Comparison of ENCODE assay signal across 8 mouse cellular contexts in genomic region chr10:61697028-61697427, GRCm38 (mm10). TPM values are rescaled to one million over a fixed set of nuclear protein-coding genes. Genes with fewer than 3 reads are reported as not detected.
DNase-seq lines count a peak whose midpoint lies in the region; ATAC-seq and TF ChIP-seq lines count a peak whose summit lies in the region.

No protein-coding gene starts in this region.

- no peak for ATAC-seq in cerebellum, adult (ENCODE audit: insufficient number of reproducible peaks, low FRiP score, low TSS enrichment)
- no peak for ATAC-seq in intestine, embryonic 14.5 days (replicated peaks; ENCODE audit: low FRiP score, low TSS enrichment, low read depth)
- no peak for ATAC-seq in liver, embryonic 16.5 days (ENCODE audit: low read depth)

- peak overlapping the region; percentile 73; the same call in 1 of the 2 replicates for H3K9ac ChIP-seq in intestine, embryonic 14.5 days (ENCODE audit: low read length)
- peak overlapping the region; percentile 75; the same call in 1 of the 2 replicates for H3K9ac ChIP-seq in liver, embryonic 16.5 days (ENCODE audit: low read depth, low read length)

- no peaks in the 10 kb centered on the region for H3K27me3 ChIP-seq in intestine, embryonic 14.5 days (replicated peaks; ENCODE audit: control insufficient read depth, insufficient read depth, low read length)
- no peaks in the 10 kb centered on the region for H3K27me3 ChIP-seq in liver, embryonic 16.5 days (ENCODE audit: control insufficient read depth, insufficient read depth, low read depth, low read length)

- peak overlapping the region; percentile 85 for H3K4me3 ChIP-seq in bone marrow macrophage, adult 2 months (ENCODE audit: insufficient read depth, low read length)
- H3K4me3 ChIP-seq in intestine, embryonic 14.5 days (ENCODE audit: low read depth, low read length): peak overlapping the region; percentile 96
- peak overlapping the region; percentile 85 for H3K4me3 ChIP-seq in liver, embryonic 16.5 days (ENCODE audit: low read depth, low read length)

- peak; percentile 18 to 28 for DNase-seq in cerebellum, adult 18-20 months
- DNase-seq in intestine, embryonic 14.5 days (ENCODE audit: low spot score): no peak
- DNase-seq in urinary bladder, postnatal 4 days (ENCODE audit: low spot score in 2 of 2): no peak
- DNase-seq in gastrocnemius, postnatal 4 days (ENCODE audit: low spot score in 2 of 2): no peak
- no peak for DNase-seq in spleen, postnatal 10 days (ENCODE audit: low spot score in 2 of 2)

- WGBS in intestine, embryonic 14.5 days: 88% methylated on average over 2 of the region's 2 CpGs
- 61% methylated on average over 2 of the region's 2 CpGs for WGBS in liver, embryonic 16.5 days (ENCODE audit: insufficient replicate concordance)

- H3K4me2 ChIP-seq in intestine, embryonic 14.5 days (ENCODE audit: low read length): peak overlapping the region; percentile 100
- H3K4me2 ChIP-seq in liver, embryonic 16.5 days (ENCODE audit: low read depth, low read length): peak overlapping the region; percentile 98

- no peak for TF ChIP-seq POLR2A in bone marrow macrophage, adult 2 months (IDR thresholded peaks at IDR 0.05; ENCODE audit: borderline replicate concordance, low read depth, low read length)

- no peak overlapping the region for H3K27ac ChIP-seq in bone marrow macrophage, adult 2 months (ENCODE audit: insufficient read depth, low read depth, low read length)
- no peak overlapping the region for H3K27ac ChIP-seq in intestine, embryonic 14.5 days (ENCODE audit: low read depth)
- H3K27ac ChIP-seq in liver, embryonic 16.5 days (ENCODE audit: low read length): 0 out of 2 replicates have a peak overlapping the region, but pooled peaks have one; percentile 29

- TF ChIP-seq CTCF in bone marrow macrophage, adult 2 months (IDR thresholded peaks at IDR 0.05; ENCODE audit: low read depth, low read length): no peak

- peaks cover 11% of the 10 kb centered on the region for H3K4me1 ChIP-seq in bone marrow macrophage, adult 2 months (ENCODE audit: control insufficient read depth, insufficient read depth, low read length)
- H3K4me1 ChIP-seq in intestine, embryonic 14.5 days (replicated peaks; ENCODE audit: control insufficient read depth, insufficient read depth, low read length): peaks cover 13% of the 10 kb centered on the region
- peaks cover 17% of the 10 kb centered on the region for H3K4me1 ChIP-seq in liver, embryonic 16.5 days (ENCODE audit: control insufficient read depth, low read depth, low read length)

- peaks cover 33% of the 10 kb centered on the region for H3K36me3 ChIP-seq in intestine, embryonic 14.5 days (ENCODE audit: control insufficient read depth, insufficient read depth, low read length)
- H3K36me3 ChIP-seq in liver, embryonic 16.5 days (ENCODE audit: control insufficient read depth, insufficient read depth): peaks cover 4% of the 10 kb centered on the region

- no peaks in the 10 kb centered on the region for H3K9me3 ChIP-seq in intestine, embryonic 14.5 days (ENCODE audit: control insufficient read depth, low read length)
- no peaks in the 10 kb centered on the region for H3K9me3 ChIP-seq in liver, embryonic 16.5 days (replicated peaks; ENCODE audit: control insufficient read depth, low read length)

RNA-seq across cellular contexts. Expression of gene Tysnd1, which starts 1.7 kb away (rescaled TPM):
- polyA plus RNA-seq in bone marrow macrophage, adult 2 months (2012; ENCODE audit: insufficient read depth, insufficient read length, missing spikeins): 15.5 and 15.6 TPM in 2 replicates
- 32.8 and 40.6 TPM in 2 replicates for polyA plus RNA-seq in intestine, embryonic 14.5 days (2014; fragmentation: Nextera tagmentation; extraction: Ambion mirVana)
- 10.7 and 12.8 TPM in 2 replicates for polyA plus RNA-seq in liver, embryonic 16.5 days (2015; fragmentation: Nextera tagmentation; extraction: Ambion mirVana)
- total RNA-seq in gastrocnemius, postnatal 4 days (2021): 10 to 100 TPM; 23.0 to 24.4 TPM

RNA-seq across cellular contexts. Expression of gene Sar1a, which starts 16.9 kb away (rescaled TPM):
- 71.9 and 88.4 TPM in 2 replicates for polyA plus RNA-seq in bone marrow macrophage, adult 2 months (2012; ENCODE audit: insufficient read depth, insufficient read length, missing spikeins)
- 209 and 237 TPM in 2 replicates for polyA plus RNA-seq in intestine, embryonic 14.5 days (2014; fragmentation: Nextera tagmentation; extraction: Ambion mirVana)
- polyA plus RNA-seq in liver, embryonic 16.5 days (2015; fragmentation: Nextera tagmentation; extraction: Ambion mirVana): 66.6 and 67.0 TPM in 2 replicates
- total RNA-seq in gastrocnemius, postnatal 4 days (2021): 100 to 1,000 TPM; 179 to 184 TPM

RNA-seq across cellular contexts. Expression of gene Aifm2, which starts 18.0 kb away (rescaled TPM):
- 13.6 and 16.1 TPM in 2 replicates for polyA plus RNA-seq in bone marrow macrophage, adult 2 months (2012; ENCODE audit: insufficient read depth, insufficient read length, missing spikeins)
- polyA plus RNA-seq in intestine, embryonic 14.5 days (2014; fragmentation: Nextera tagmentation; extraction: Ambion mirVana): 19.1 and 19.6 TPM in 2 replicates
- 5.6 and 6.0 TPM in 2 replicates for polyA plus RNA-seq in liver, embryonic 16.5 days (2015; fragmentation: Nextera tagmentation; extraction: Ambion mirVana)
- total RNA-seq in gastrocnemius, postnatal 4 days (2021): 10 to 100 TPM; 18.9 to 22.9 TPM

RNA-seq across cellular contexts. Expression of gene Ppa1, which starts 48.7 kb away (rescaled TPM):
- polyA plus RNA-seq in bone marrow macrophage, adult 2 months (2012; ENCODE audit: insufficient read depth, insufficient read length, missing spikeins): 6.5 and 8.1 TPM in 2 replicates
- polyA plus RNA-seq in intestine, embryonic 14.5 days (2014; fragmentation: Nextera tagmentation; extraction: Ambion mirVana): 226 and 229 TPM in 2 replicates
- polyA plus RNA-seq in liver, embryonic 16.5 days (2015; fragmentation: Nextera tagmentation; extraction: Ambion mirVana): 84.5 and 88.1 TPM in 2 replicates
- total RNA-seq in gastrocnemius, postnatal 4 days (2021): 10 to 100 TPM; 37.8 to 40.4 TPM

Comparison
In these comparisons a context has a peak if more than half of its experiments do, and no peak if none do; other contexts are left out.
1. DNase-seq: peak in cerebellum, adult 18-20 months (2 of 2); none in intestine, embryonic 14.5 days (single experiment), urinary bladder, postnatal 4 days (0 of 2), gastrocnemius, postnatal 4 days (0 of 2) and spleen, postnatal 10 days (0 of 2).
2. Peak in every context shown above with its lines, with median percentiles within 50 percentile points of each other: H3K4me3 ChIP-seq.